Mouse (Mus musculus): ENCODE data around the gene Lpin2. TPM values are rescaled to one million over a fixed set of nuclear protein-coding genes. Genes with fewer than 3 reads are reported as not detected.

Lpin2 gene
- total RNA-seq, 2 experiments from 2014 or later, result 81.0 to 85.1 TPM

DNA sequence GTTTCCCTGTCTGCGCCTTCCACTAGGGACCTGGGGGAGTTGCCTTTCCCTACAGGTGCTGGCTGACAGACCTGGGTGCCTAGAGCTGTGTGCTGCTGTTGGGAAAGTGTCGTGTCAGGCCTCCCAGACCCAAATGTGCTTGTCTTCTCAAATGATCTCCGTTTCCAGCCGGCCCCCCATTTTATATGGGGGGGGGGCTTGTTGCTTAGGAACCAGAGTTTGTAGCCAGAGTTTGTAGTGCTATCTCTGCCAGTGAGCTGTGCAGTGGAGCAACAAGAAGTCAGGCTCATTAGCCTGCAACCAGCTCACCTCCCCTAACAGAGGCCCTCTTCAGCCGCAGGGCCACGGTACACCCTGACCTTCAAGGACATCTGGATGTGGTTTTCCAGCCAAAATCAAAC lies 69.2 kb downstream of the Lpin2 start:
- DNase-seq (ENCODE audit: low spot score in 2 of 2), result no peak
- intact Hi-C loops (cut with DNase I), result no loop called here

DNA sequence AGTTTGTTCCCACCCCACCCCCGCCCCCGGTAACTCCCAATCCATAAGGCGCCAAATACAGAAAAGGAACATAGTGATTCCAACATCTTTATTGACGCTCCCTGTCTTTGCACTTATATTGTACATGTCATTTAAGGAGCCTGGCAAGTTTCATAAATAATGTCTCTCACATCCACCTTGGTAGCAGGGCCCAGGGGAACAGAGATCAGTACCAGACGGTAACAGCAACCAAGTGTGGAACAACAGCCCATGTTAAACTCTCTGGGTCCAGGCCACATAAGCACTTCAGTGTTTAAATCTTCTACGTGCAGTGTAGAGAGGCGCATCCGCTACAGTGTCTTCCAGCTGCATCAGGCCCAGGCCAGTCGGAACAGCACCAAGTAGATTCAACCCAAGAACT lies 69.7 kb downstream of the Lpin2 start:
- intact Hi-C loops (cut with DNase I), result no loop called here

DNA sequence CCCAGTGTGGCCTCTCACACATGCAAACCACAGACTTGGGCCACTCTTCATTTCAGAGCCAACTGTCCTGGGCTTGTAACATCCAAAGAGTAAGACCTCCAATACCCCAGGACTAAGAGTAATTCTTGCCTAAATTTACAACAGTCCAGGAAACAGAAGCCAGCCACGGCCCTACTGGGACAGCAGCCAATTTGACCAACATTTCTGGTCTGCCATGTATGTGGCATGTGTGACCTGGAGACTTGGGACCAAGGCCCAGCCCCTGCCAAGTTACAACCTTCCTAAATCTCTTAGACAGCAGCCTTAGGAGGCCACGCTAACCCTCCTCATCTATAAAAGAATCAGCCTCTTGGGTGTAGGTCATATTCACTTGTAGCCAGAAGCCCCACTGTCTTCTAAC lies 71.0 kb downstream of the Lpin2 start:
- intact Hi-C loops (cut with DNase I), result no loop called here
- no peak for DNase-seq (ENCODE audit: low spot score in 2 of 2)

More for the DNA sequence above, 69.7 kb downstream of the Lpin2 start:
- no peak for DNase-seq (ENCODE audit: low spot score in 2 of 2)

DNA sequence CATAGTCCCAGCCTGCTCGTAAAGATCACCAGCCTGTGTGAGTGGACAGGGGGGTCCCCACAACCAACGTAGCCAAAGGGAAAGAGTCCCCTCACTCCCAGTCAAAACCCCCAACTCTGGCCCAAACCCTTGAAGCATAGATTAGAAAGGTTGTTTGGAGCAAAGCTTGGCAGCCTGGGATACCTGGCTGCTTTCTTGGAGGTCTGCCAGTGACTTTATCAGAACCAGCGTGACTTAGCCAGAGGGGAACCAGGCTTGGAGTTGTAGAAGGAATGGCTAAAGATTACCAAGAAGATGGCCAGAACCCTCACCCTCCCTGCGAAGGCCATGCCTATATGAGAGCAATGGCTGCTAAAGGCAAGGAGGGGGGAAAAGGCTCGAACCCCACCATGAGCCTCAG lies 71.7 kb downstream of the Lpin2 start:
- DNase-seq (ENCODE audit: low spot score in 2 of 2), result no peak
- intact Hi-C loops (cut with DNase I), result no loop called here

DNA sequence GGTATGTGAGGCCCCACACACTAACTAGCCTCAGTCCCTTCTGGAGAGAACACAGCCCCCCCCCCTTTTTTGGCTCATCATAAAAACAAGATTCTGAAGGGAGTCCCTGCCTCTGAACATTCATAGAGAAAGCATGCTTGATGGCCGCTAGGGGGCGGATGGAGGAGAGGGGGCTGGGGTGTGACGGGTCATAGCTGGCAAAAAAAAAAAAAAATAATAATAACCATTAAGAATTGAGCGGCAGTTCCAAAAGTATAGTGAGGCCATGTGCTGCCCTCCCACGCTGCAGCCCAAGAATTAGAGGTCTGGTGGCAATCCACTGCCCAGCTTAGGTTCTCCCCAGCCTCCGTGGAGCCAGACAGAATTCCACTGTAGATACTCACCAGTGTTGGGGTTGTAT lies 72.4 kb downstream of the Lpin2 start:
- DNase-seq (ENCODE audit: low spot score in 2 of 2), result no peak
- intact Hi-C loops (cut with DNase I), result no loop called here

DNA sequence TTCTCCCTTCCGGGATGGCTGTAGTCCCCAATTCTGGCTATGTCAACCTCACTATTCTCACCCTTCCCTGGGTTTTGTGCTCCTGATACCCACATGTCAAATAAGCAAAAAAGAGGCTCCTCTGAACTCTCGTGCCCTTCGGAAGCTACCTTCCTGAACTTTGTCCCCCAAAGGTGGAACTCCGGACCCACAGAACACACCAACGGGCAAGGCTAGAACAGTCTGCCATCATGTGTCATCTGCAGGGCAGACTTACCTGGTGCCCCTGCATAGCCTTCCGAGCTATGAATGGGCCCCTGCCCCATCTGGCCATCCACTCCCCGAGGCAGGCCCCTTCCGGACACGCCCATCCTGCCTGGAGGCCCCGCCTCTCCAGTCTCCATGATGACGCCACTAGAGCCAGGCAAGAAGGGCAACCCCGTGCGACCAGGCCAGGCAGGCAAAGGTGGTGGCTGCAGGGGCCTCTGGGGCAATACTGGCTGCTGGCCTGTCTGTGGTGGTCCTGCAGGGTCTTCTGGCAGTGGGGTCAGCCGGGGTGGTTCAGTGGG lies 73.8 kb downstream of the Lpin2 start:
- intact Hi-C loops (cut with DNase I), result no loop called here

DNA sequence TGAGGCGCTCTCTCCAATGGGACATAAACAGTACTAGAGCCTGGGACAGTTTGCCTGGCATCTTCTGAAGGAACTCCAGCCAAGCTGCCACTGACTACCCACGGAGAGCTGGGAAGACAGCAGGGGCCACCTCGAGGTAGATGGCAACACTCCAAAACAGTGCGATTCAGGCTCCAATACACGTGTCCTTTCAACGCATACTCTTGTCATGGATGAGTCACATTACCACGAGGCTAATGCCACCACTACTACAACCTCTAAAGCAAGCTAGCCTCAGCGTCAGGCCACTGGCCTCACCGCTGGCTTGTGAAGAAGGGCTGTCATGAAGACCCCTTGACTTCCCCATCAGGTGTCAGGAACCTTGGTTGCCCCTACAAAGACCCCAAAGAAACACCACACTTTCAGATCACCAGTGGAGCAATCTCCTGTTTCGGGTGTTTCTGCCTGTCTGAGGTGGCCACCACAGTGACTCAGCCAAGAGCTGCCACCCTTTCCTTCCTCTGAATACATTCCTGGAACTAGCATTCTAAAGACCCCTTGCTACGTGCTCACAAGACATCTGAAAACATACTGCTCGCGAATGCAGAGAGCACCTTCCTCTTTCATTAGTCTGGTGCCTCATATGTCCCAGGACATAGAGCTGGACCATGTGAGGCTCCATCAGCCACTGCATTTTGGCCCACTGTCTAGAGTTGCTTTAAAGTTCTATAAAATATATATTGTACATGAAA lies 74.6 kb downstream of the Lpin2 start:
- no peak for DNase-seq (ENCODE audit: low spot score in 2 of 2)
- intact Hi-C loops (cut with DNase I), result no loop called here

More for the DNA sequence above, 73.8 kb downstream of the Lpin2 start:
- DNase-seq (ENCODE audit: low spot score in 2 of 2), result no peak

DNA sequence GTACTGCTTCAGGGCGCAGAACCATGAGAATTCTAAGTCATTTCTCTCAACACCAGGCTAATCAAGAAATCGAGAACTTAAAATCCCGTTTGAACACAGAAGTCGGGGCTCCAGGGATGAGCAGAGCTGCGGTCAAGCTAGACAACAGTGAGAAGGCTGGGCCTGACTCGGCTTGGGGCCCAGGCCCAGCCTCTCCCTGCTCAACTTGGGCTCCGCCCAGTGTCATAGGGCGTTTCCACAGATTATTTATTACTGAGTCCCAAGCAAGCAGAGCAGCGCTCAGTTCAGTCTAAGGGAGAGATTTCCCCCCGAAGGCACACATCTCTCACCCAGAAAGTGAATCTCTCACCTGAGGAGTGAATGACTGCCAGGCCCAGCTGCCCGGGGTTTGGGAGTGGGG lies 77.4 kb downstream of the Lpin2 start:
- no peak for DNase-seq (ENCODE audit: low spot score in 2 of 2)
- intact Hi-C loops (cut with DNase I), result no loop called here

DNA sequence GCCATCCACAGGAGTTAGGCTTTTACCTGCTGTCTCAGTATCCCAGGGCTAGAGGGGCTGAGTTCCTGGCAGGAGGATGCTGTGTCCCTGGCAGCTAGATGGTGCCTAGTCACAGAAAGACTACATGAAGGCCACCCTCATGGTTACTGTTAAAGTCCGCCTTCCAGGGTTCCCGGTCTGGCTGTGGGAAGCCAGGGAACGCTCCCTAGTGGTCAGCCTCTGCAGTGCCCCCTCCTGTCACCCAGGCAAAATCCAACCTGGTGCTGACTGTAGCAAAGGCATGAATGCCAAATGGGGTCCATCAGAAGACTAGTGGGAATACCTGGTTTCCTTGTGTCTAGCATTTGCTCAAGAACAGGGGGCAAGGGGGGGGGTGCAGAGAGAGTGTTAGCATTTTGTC lies 78.3 kb downstream of the Lpin2 start:
- intact Hi-C loops (cut with DNase I), result no loop called here
- no peak for DNase-seq (ENCODE audit: low spot score in 2 of 2)

DNA sequence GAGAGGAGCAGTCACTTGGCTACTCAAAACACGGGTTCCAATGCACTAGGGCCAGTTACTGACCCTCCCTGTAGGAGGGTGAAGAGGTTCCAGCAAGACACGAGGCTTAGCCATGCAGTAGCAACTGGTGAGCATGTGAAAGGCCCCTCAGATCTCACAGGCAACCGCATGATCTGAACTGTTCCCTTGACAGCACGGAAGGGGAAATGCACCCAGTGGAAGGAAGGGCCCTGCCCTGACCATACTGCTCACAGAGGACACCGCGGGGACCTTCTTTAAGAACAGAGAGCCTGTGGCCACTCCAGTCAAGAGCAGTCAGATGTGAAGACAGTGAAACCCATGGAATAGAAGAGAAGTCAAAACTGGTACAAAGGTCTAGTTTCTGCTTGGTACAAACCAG lies 80.8 kb downstream of the Lpin2 start:
- intact Hi-C loops (cut with DNase I), result no loop called here
- no peak for DNase-seq (ENCODE audit: low spot score in 2 of 2)

DNA sequence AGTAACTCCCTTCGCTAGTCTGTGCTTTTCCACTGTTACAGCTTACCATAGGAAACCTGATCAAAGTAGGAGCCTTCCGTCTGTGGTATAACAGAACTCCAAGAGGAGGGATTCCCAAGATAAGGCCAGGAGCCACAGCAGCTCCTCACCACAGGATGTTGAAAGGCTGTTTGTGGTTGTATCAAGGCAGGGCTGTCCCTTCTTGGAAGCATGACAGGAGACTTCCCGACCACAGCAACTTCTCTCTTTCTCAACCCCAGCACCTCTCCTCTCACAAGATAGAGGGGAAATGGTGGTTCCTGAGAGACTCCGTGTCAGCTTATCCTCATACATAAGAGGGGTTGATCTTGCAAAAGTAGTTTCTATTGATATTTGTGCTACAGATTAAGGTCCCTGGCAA lies 82.4 kb downstream of the Lpin2 start:
- intact Hi-C loops (cut with DNase I), result no loop called here
- no peak for DNase-seq (ENCODE audit: low spot score in 2 of 2)

DNA sequence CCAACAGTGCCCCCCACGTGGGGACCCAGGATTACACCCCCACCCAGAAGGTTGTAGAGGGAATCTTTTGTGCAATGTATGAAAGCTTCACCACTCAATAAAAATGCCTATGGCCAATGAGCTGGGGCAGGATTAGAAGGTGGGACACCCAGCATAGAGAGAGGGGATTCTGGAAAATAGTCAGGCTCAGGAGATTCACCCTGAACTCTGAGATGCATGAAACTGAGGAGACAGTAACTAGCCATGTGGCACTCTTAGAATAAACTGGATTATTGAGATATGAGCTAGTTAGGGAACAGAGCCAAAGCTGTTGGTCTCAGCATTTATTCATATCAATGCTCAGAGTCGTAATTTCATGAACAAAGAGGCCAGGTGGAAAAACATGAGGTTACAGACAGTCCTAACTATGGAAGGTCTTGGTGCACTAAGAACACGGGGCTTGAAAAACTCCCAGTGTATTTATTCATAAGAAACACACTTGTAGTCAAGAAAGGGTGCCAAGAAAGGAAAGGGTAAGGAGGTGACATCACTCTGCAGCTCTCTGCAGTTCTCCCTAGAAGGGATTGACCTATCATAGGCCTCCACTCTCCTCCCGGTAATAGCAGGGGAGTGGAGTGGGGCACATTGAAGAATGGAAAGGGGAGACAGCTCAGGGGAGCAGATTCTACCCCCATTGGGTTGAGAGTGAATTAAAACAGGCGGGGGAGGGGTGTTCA lies 83.1 kb downstream of the Lpin2 start:
- intact Hi-C loops (cut with DNase I), result no loop called here

DNA sequence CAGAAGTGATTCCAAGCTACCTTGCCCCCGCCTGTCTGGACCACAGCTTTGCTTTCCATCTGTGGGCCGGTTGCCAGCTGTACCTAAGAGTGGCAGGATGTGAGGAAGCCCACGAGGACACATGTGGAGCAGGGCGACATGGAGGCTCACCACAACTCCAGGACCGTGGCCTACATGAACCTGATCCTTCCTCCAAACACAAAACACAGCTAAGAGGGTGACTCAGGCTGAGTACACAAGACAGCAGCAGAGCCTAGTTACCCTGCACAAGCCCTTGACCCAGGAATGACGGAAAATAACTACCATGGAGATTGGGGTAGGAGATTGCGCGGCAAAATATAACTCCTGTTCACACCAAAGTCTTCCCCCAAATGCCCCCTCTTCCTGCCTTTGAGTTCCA lies 85.0 kb downstream of the Lpin2 start:
- intact Hi-C loops (cut with DNase I), result no loop called here
- no peak for DNase-seq (ENCODE audit: low spot score in 2 of 2)

More for the DNA sequence above, 83.1 kb downstream of the Lpin2 start:
- DNase-seq (ENCODE audit: low spot score in 2 of 2), result no peak

DNA sequence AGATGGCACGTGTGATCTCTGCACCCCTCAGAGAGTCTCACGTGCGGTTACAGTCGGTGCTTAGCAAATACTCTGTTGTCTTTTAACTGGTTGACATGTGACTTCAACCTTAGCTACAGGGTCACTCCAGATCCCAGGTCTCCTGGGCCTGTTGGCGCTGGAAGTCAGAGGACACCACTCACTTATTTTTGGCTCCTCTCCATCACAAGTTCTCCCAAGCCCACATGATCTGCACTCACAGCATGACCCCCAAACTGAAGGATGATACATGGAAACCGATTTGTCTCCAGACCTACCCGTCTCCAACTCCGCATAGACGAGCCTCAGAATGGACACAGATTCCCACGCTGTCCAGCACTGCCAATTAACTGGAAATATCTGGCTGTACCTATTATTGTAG lies 85.8 kb downstream of the Lpin2 start:
- DNase-seq (ENCODE audit: low spot score in 2 of 2), result no peak
- intact Hi-C loops (cut with DNase I), result no loop called here

DNA sequence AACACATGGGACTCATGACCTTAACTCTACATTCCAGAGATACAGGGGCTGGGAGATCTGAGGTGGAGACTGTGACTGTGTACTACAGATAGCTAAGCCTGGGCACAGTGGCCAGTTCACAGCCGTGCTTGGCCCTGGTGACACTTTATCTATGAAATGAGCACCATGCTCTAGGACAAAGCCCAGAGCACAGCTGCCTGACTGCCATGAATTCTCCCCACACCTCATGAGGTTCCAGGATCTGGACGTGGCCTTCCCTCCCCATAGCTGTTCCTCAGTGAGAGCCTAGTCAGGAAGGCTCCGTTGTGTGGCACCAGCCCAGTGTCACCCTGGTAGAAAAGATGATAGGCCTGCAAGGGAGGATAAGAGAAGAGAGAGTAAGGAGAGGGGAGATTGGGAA lies 86.2 kb downstream of the Lpin2 start:
- no peak for DNase-seq (ENCODE audit: low spot score in 2 of 2)
- intact Hi-C loops (cut with DNase I), result no loop called here

DNA sequence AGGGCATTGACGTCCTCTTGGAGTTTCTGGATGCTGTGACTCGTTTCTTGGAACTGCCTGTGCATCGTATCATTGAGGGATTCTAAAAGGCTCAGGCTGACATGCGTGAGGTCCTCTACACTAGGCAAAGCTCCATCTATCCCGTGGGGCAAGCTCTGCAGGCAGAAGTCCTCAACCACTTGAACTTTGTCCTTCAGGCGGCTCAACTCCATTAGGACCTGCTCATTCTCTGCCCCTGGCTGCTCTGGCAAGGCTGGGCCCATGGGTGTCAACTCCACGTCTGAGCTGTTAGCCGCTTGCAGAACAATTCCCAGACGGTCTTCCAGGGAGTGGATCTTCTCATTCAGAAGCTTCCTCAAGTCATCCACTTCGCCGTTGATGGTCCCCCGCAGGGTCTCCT lies 91.5 kb downstream of the Lpin2 start:
- no peak for DNase-seq (ENCODE audit: low spot score in 2 of 2)
- intact Hi-C loops (cut with DNase I), result no loop called here

DNA sequence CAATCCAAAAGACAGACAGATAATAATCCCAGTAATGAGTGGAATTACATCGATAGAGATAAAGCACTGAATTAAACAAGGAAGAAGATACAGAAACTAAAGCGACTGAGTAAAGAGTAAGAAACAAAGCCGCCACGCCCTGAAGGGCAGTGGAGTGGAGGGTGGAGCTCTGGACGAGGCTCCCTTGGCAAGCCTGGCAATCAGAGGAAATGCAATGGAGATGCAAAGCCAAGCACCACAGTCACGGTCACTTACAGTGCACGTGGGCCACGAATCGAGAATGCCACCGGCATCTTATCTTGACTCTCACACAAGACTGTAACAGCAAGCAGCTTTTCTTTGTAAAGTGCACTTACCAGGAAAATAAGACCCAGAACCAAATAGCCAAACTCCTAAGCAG lies 94.4 kb downstream of the Lpin2 start:
- intact Hi-C loops (cut with DNase I), result no loop called here
- no peak for DNase-seq (ENCODE audit: low spot score in 2 of 2)

DNA sequence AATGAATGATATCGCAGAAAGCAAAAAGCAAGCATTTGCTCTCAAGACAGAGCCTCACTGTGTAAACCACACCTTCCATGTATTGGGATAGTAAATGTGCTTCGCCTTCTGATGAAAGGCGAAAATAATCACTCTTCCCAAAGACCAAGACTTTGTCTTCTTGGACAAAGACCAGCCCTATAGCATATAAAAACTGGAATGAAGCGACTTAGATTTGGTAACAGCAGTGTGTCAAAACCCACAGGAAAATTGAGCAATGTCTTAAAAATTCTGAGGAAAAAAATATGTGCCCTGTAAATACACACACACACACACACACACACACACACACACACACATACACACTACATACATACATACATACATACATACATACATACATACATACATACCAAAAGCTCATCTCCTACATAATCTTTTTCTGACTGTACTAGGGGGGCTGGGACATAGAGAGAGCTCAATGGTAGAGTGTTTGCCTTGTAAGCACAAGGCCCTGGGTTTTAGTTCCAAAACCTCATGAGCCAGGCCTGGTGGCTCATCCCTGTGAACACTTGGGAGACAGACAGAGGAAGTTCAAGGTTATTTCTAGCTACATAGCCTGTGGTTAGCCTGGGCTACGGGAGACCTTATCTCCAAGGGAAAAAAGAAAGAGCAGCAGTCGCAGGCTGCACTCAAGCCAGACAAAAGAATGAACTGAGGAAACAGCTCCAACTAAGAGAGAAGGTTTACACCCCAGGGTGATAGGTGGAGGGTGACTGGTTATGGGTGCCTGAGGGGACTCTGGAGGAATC lies 95.5 kb downstream of the Lpin2 start:
- DNase-seq (ENCODE audit: low spot score in 2 of 2), result no peak
- intact Hi-C loops (cut with DNase I), result no loop called here

DNA sequence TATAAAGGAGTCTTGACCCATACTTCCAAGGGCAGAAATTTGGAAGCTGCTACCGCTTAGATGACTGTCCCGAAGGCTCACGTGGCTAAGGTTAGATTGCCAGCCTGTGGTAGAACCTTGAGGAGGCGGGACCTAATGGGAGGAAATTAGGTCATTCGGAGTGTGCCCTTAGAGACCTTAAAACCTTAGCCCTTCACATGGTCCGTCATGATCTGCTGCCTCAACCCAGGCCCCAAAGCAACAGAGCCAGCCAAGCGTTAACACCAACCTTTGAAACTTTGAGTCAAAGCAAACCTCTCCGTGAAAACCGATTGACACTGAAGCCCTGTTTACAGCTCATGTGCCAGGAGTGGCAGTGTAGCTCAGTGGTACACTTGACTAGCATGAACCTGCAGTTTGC lies 100.4 kb downstream of the Lpin2 start:
- no peak for DNase-seq (ENCODE audit: low spot score in 2 of 2)
- intact Hi-C loops (cut with DNase I), result no loop called here

DNA sequence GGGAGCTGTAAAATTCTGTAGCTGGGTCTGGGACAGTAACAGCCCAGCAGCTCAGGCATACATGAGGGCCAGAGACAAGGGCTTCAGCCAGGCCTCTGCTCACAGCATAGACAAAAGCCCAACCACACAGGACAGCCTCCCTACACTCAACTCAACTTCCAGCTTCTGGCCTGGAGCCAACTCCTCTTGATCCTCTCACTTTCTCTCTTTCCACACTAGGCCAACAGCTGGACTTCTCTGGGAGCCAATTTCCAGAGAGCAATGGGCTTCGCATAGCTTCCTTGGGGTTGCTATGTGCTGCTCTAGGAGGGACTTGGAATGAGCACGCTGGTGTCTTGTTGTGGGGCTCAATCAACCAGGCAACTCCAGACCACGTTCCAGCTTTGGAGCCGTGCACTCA lies 100.9 kb downstream of the Lpin2 start:
- no peak for DNase-seq (ENCODE audit: low spot score in 2 of 2)
- intact Hi-C loops (cut with DNase I), result no loop called here

All from left cerebral cortex, postnatal 25 days (tissue).